Mouse (Mus musculus): ENCODE measurements around the gene Fam83d. TPM values are rescaled to one million over a fixed set of nuclear protein-coding genes. Genes with fewer than 3 reads are reported as not detected.
"Not testable (repeated sequence)": the region's sequence is repeated elsewhere in the genome, so short reads cannot be mapped to it uniquely, and the experiment has no call there.

Gene Fam83d
- polyA plus RNA-seq, 1 experiment from 2014 or later, result 55.3 TPM

DNA sequence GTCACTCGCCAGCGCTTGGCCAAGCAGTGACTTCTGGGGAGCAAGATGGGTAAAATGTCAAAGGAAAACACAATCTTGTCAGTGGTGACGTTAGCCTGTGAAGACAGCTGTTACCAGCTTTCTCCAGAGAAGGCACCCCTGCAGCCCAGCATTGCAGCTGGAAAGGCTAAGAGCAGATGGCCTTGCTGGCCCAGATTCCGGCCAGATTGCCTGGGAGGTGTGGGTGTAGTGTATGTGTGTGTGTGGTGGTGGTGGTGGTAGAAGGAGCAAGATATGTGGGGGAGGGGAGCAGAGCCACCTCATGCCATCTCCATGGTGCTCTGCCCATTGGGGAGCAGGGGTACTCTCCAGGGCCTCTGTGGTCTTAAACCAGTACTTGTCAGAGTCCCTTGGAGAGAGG, 34.8 kb upstream of the Fam83d start:
- H3K4me1 ChIP-seq (replicated peaks), result no peaks in the 10 kb centered on the region
- H3K9ac ChIP-seq (replicated peaks), result no peak overlapping the region
- 0 out of 2 replicates have a peak, but pooled peaks cover 4% of the 10 kb centered on the region for H3K9me3 ChIP-seq
- 72% methylated on average over 4 of the region's 4 CpGs for WGBS
- no peak for ATAC-seq (ENCODE audit: insufficient number of reproducible peaks, insufficient read depth, low FRiP score, low TSS enrichment, low read depth)
- H3K36me3 ChIP-seq, result no peaks in the 10 kb centered on the region
- no peak overlapping the region for H3K4me3 ChIP-seq (replicated peaks)
- H3K27me3 ChIP-seq, result no peaks in the 10 kb centered on the region
- H3K27ac ChIP-seq, result no peak overlapping the region
- H3K4me2 ChIP-seq, result no peak overlapping the region

- Histone ChIP-seq H3K36me3 (no peaks in the 10 kb centered on the region), H3K9me3 (0 out of 2 replicates have a peak, but pooled peaks cover 4% of the 10 kb centered on the region), H3K4me1 (replicated peaks) (no peaks in the 10 kb centered on the region), H3K4me2 (no peak overlapping the region), H3K9ac (replicated peaks) (no peak overlapping the region), H3K27me3 (no peaks in the 10 kb centered on the region), H3K27ac (no peak overlapping the region), H3K4me3 (replicated peaks) (no peak overlapping the region)
- ATAC-seq (ENCODE audit: insufficient number of reproducible peaks, insufficient read depth, low FRiP score, low TSS enrichment, low read depth), result no peak
- 86% methylated on average over 6 of the region's 6 CpGs for WGBS
Measured at GRCm38 (mm10) chr2:158733914-158734313, 34.0 kb upstream of the Fam83d start.

DNA sequence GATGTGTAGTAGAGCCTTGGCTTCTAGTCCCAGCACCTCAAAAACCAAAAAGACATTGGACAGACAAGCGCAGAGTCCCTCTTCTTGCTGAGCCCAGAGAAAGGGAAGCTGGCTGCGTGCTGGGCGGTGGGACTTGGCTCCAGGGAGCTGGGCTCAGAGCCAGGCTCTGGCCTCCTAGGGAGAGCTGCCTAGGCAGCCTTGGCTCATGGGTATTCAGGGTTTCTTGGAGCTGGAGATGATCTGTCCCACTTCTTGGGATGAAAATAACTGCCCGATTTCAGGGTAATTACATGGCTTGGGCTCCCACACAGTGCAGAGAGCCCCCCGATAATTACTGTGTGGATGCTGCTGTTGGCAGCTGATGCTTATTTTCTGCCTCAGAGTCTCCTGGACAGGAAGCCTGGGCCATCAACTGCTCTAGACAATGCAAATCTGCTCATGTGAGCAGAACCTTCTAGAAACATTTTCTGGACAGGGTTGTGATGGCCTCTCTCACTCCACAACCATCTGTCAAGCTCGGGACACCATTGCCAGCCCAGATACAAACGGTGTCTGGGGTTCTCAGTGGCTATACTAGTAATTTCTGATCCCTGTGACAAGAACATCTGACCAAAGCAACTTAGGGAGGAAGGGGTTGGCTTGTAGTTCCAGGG, 33.3 kb upstream of the Fam83d start:
- H3K9ac ChIP-seq (replicated peaks), result no peak overlapping the region
- no peak overlapping the region for H3K4me2 ChIP-seq
- H3K4me3 ChIP-seq (replicated peaks), result no peak overlapping the region
- no peaks in the 10 kb centered on the region for H3K4me1 ChIP-seq (replicated peaks)
- no peaks in the 10 kb centered on the region for H3K27me3 ChIP-seq
- no peak overlapping the region for H3K27ac ChIP-seq
- no peaks in the 10 kb centered on the region for H3K36me3 ChIP-seq
- ATAC-seq (ENCODE audit: insufficient number of reproducible peaks, insufficient read depth, low FRiP score, low TSS enrichment, low read depth), result no peak
- WGBS, result 83% methylated on average over 7 of the region's 7 CpGs
- H3K9me3 ChIP-seq, result 0 out of 2 replicates have a peak, but pooled peaks cover 4% of the 10 kb centered on the region

DNA sequence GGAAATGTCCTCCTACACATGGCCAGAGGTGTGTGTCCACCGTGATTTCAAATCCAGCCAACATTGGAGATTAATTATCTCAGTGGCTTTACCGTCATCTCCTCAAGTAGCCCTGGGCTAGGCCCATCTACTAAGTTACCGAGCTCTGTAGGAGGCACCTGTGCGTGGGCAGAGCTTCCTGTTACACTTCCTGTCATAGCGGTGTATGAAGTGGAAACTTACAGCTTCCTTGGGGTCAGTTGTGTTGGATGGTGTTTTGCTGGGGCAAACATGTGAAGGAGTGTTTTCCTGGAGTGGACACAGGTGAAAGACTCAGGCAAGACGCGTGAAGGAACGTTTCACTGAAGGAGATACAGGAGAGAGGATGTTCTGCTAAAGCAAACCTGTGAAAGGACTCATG, 32.6 kb upstream of the Fam83d start:
- no peak overlapping the region for H3K27ac ChIP-seq
- no peak overlapping the region for H3K4me2 ChIP-seq
- no peak overlapping the region for H3K9ac ChIP-seq (replicated peaks)
- H3K4me1 ChIP-seq (replicated peaks), result no peaks in the 10 kb centered on the region
- no peaks in the 10 kb centered on the region for H3K36me3 ChIP-seq
- no peak overlapping the region for H3K4me3 ChIP-seq (replicated peaks)
- H3K27me3 ChIP-seq, result no peaks in the 10 kb centered on the region
- no peak for ATAC-seq (ENCODE audit: insufficient number of reproducible peaks, insufficient read depth, low FRiP score, low TSS enrichment, low read depth)
- 83% methylated on average over 8 of the region's 8 CpGs for WGBS
- H3K9me3 ChIP-seq, result 0 out of 2 replicates have a peak, but pooled peaks cover 4% of the 10 kb centered on the region

- not testable (repeated sequence) for ATAC-seq (ENCODE audit: insufficient number of reproducible peaks, insufficient read depth, low FRiP score, low TSS enrichment, low read depth); H3K4me2 ChIP-seq; H3K27ac ChIP-seq; H3K27me3 ChIP-seq; H3K36me3 ChIP-seq; H3K4me1 ChIP-seq (replicated peaks); H3K9ac ChIP-seq (replicated peaks); H3K9me3 ChIP-seq; H3K4me3 ChIP-seq (replicated peaks)
- WGBS, result 75% methylated on average over 4 of the region's 4 CpGs
Measured at GRCm38 (mm10) chr2:158736247-158736646, 31.6 kb upstream of the Fam83d start.

- H3K27ac ChIP-seq, result no peak overlapping the region
- H3K36me3 ChIP-seq, result no peaks in the 10 kb centered on the region
- no peak overlapping the region for H3K4me2 ChIP-seq
- ATAC-seq (ENCODE audit: insufficient number of reproducible peaks, insufficient read depth, low FRiP score, low TSS enrichment, low read depth), result no peak
- H3K27me3 ChIP-seq, result no peaks in the 10 kb centered on the region
- no peak overlapping the region for H3K4me3 ChIP-seq (replicated peaks)
- 89% methylated on average over 11 of the region's 11 CpGs for WGBS
- H3K4me1 ChIP-seq (replicated peaks), result no peaks in the 10 kb centered on the region
- H3K9ac ChIP-seq (replicated peaks), result no peak overlapping the region
- H3K9me3 ChIP-seq, result 0 out of 2 replicates have a peak, but pooled peaks cover 8% of the 10 kb centered on the region
Measured at GRCm38 (mm10) chr2:158738591-158738990, 29.3 kb upstream of the Fam83d start.

DNA sequence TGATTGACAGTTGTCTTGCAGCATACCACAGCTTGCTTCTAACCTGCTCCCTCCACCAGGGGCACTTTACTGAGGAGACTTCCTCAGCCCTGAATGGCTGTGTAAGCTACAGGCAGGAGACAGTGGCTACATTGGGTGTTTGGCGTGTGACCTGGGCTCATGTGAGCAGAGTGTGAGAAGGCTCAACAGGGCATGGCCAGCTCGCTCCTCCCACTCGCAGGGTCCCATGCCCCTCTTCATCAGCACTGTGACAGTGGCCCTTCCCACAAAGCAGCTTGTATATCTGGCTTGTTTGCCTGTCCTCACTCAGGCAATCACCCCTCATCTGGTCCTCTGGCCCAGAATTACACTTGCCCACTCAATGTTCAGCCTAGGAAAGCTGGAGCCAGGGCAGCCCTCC, 28.8 kb upstream of the Fam83d start:
- 0 out of 2 replicates have a peak, but pooled peaks cover 8% of the 10 kb centered on the region for H3K9me3 ChIP-seq
- WGBS, result 76% methylated on average over 3 of the region's 3 CpGs
- no peak overlapping the region for H3K27ac ChIP-seq
- no peak overlapping the region for H3K9ac ChIP-seq (replicated peaks)
- H3K4me3 ChIP-seq (replicated peaks), result no peak overlapping the region
- H3K36me3 ChIP-seq, result no peaks in the 10 kb centered on the region
- no peak for ATAC-seq (ENCODE audit: insufficient number of reproducible peaks, insufficient read depth, low FRiP score, low TSS enrichment, low read depth)
- H3K27me3 ChIP-seq, result no peaks in the 10 kb centered on the region
- no peaks in the 10 kb centered on the region for H3K4me1 ChIP-seq (replicated peaks)
- no peak overlapping the region for H3K4me2 ChIP-seq

DNA sequence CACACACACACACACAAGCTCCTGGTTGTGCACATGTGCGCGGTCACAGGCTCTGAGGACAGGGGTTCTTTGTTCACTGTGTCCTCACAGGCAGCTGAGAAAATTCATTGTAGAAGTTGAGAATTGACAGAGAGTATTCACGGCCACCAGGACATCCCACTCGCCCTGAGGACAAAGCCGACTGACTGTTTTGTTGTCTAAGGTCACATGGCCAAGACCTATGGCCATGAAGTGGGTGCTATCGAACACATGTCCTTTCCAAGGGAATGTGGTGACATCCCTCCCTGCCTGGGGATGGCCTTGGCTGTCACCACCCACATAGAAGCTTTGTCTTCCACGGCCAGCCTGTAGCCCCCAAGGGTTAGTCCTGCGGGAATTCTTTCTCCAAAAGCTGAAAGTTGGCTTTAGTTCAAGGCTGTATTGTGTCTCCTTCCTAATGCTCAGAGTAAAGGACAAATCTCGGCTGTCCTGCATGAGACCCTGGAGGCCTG, 26.8 kb upstream of the Fam83d start:
- Histone ChIP-seq H3K27ac (no peak overlapping the region), H3K4me3 (replicated peaks) (no peak overlapping the region), H3K4me2 (no peak overlapping the region), H3K9me3 (0 out of 2 replicates have a peak, but pooled peaks cover 8% of the 10 kb centered on the region), H3K27me3 (no peaks in the 10 kb centered on the region), H3K36me3 (no peaks in the 10 kb centered on the region), H3K9ac (replicated peaks) (no peak overlapping the region), H3K4me1 (replicated peaks) (peaks cover 5% of the 10 kb centered on the region)
- ATAC-seq (ENCODE audit: insufficient number of reproducible peaks, insufficient read depth, low FRiP score, low TSS enrichment, low read depth), result no peak
- 84% methylated on average over 9 of the region's 9 CpGs for WGBS

GRCm38 (mm10) chr2:158742431-158742830, 25.5 kb upstream of the Fam83d start:
- WGBS, result 73% methylated on average over 5 of the region's 5 CpGs
- H3K36me3 ChIP-seq, result no peaks in the 10 kb centered on the region
- ATAC-seq (ENCODE audit: insufficient number of reproducible peaks, insufficient read depth, low FRiP score, low TSS enrichment, low read depth), result no peak
- H3K4me3 ChIP-seq (replicated peaks), result no peak overlapping the region
- no peak overlapping the region for H3K4me2 ChIP-seq
- H3K4me1 ChIP-seq (replicated peaks), result peaks cover 12% of the 10 kb centered on the region
- no peak overlapping the region for H3K9ac ChIP-seq (replicated peaks)
- 0 out of 2 replicates have a peak, but pooled peaks cover 4% of the 10 kb centered on the region for H3K9me3 ChIP-seq
- H3K27me3 ChIP-seq, result no peaks in the 10 kb centered on the region
- H3K27ac ChIP-seq, result no peak overlapping the region

DNA sequence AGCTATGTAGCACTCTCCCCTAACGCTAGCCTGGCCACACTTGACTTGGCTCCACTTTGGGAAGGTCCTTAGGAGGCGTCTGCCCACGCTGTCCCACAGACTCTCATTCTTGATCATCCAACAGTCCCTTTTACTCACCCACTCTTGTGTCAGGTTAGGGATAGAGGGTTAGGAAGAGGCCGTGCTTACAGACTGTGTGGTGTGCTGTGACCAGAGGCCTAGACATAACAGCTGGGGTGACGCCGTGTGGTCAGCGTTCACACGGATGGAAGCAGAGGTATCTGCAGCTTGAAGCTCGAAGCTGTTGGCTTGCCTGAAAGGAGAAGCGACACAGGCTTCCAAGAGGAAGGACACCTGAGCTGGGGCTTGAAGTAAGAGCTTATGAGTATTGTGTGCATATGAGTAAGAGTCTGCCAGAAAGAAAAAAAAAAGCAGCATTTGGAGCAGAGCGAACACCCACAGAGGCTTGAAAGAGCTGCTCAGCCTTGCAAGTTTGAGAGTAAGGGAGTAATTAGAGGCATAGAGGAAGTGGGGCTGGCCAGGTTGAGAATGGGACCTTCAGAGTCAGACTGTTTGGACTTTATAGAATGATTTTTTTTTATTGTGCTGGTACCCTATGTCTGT, 24.3 kb upstream of the Fam83d start:
- ATAC-seq (ENCODE audit: insufficient number of reproducible peaks, insufficient read depth, low FRiP score, low TSS enrichment, low read depth), result no peak
- Histone ChIP-seq H3K36me3 (no peaks in the 10 kb centered on the region), H3K4me2 (no peak overlapping the region), H3K9ac (replicated peaks) (no peak overlapping the region), H3K27me3 (no peaks in the 10 kb centered on the region), H3K9me3 (0 out of 2 replicates have a peak, but pooled peaks cover 4% of the 10 kb centered on the region), H3K4me3 (replicated peaks) (no peak overlapping the region), H3K27ac (no peak overlapping the region), H3K4me1 (replicated peaks) (peaks cover 12% of the 10 kb centered on the region)
- WGBS, result 84% methylated on average over 11 of the region's 11 CpGs

GRCm38 (mm10) chr2:158745049-158745482, 22.8 kb upstream of the Fam83d start:
- WGBS, result 30% methylated on average over 2 of the region's 2 CpGs
- Histone ChIP-seq H3K4me2 (no peak overlapping the region), H3K27ac (no peak overlapping the region), H3K27me3 (no peaks in the 10 kb centered on the region), H3K36me3 (no peaks in the 10 kb centered on the region), H3K9me3 (0 out of 2 replicates have a peak, but pooled peaks cover 4% of the 10 kb centered on the region), H3K4me3 (replicated peaks) (no peak overlapping the region), H3K4me1 (replicated peaks) (peaks cover 12% of the 10 kb centered on the region), H3K9ac (replicated peaks) (no peak overlapping the region)
- no peak for ATAC-seq (ENCODE audit: insufficient number of reproducible peaks, insufficient read depth, low FRiP score, low TSS enrichment, low read depth)
